Mouse (Mus musculus) heart, embryonic 13.5 days (tissue): Measurements from ENCODE around the gene Prph. TPM values are rescaled to one million over a fixed set of nuclear protein-coding genes. Genes with fewer than 3 reads are reported as not detected.

Experiments used
- ATAC-seq: fragments of 200-750 bp; cut with Nextera tagmentation; 2 replicates; pipeline ENCODE4 v1.8.0; 2017; ENCODE audit warnings: moderate TSS enrichment; ENCODE audit not compliant: insufficient number of reproducible peaks, low FRiP score, low TSS enrichment; ENCODE audit errors: extremely low read depth
- H3K27ac ChIP-seq: fragments of 300-500 bp; sonication (generic); replicated peaks from 2 replicates; pipeline ENCODE4 v1.5.1; 2015; ENCODE audit warnings: moderate library complexity, mild to moderate bottlenecking, inconsistent platforms
- H3K27me3 ChIP-seq: fragments of 300-500 bp; sonication (generic); replicated peaks from 2 replicates; pipeline ENCODE4 v1.6.1; 2015; ENCODE audit warnings: mild to moderate bottlenecking, inconsistent platforms
- H3K36me3 ChIP-seq: fragments of 300-500 bp; sonication (generic); 2 replicates; pipeline ENCODE4 v1.6.1; 2015; ENCODE audit warnings: mild to moderate bottlenecking, inconsistent platforms
- H3K4me1 ChIP-seq: fragments of 300-500 bp; sonication (generic); 2 replicates; pipeline ENCODE4 v1.6.1; 2015; ENCODE audit warnings: inconsistent platforms
- H3K4me2 ChIP-seq: fragments of 300-500 bp; sonication (generic); 2 replicates; pipeline ENCODE4 v1.6.1; 2015; ENCODE audit warnings: inconsistent platforms, mild to moderate bottlenecking, moderate library complexity
- H3K4me3 ChIP-seq: fragments of 300-500 bp; sonication (generic); 2 replicates; pipeline ENCODE4 v1.5.1; 2015; ENCODE audit warnings: moderate library complexity, mild to moderate bottlenecking, inconsistent platforms
- H3K9ac ChIP-seq: fragments of 300-500 bp; sonication (generic); 2 replicates; pipeline ENCODE4 v1.6.1; 2015; ENCODE audit warnings: inconsistent platforms, mild to moderate bottlenecking, moderate library complexity
- H3K9me3 ChIP-seq: fragments of 300-500 bp; sonication (generic); 2 replicates; pipeline ENCODE4 v1.6.1; 2016; ENCODE audit warnings: inconsistent platforms
- WGBS: fragments of 180-500 bp; shearing (Covaris S2); methylation state at CpG from one replicate; pipeline ENCODE4 v1.1.7; 2015; ENCODE audit warnings: mixed read lengths; 5-methylcytosine and 5-hydroxymethylcytosine counted together
- polyA plus RNA-seq: library from polyadenylated mRNA; unstranded; fragments of >200 nt; fragmentation: Nextera tagmentation; extraction: Ambion mirVana; gene quantifications from 2 replicates; pipeline ENCODE4 v1.2.1, GENCODE M21; 2015

Prph gene
- 0.56 and 1.7 TPM in 2 replicates for polyA plus RNA-seq

- no peak within 1 kb of the TSS for H3K27ac ChIP-seq
- WGBS: 2% methylated on average over 30 of the region's 30 CpGs
Measured at GRCm38 (mm10) chr15:99055040-99055439, at the start of gene Prph. Gene Prph (plus strand): TSS chr15:99055174.

GRCm38 (mm10) chr15:99008801-99009241, 46.2 kb upstream of the Prph start:
- Histone ChIP-seq H3K9ac (no peak overlapping the region), H3K4me1 (peaks cover 8% of the 10 kb centered on the region; the same call in 1 of the 2 replicates), H3K4me3 (no peak overlapping the region), H3K27ac (peak overlapping the region; percentile 77), H3K27me3 (no peaks in the 10 kb centered on the region), H3K9me3 (no peaks in the 10 kb centered on the region), H3K36me3 (no peaks in the 10 kb centered on the region), H3K4me2 (peak overlapping the region; percentile 31; the same call in 1 of the 2 replicates)
- no peak for ATAC-seq
- 25% methylated on average over 6 of the region's 6 CpGs for WGBS

More at GRCm38 (mm10) chr15:99055040-99055439, at the start of gene Prph:
- no peak for ATAC-seq
- Histone ChIP-seq H3K4me1 (peaks cover 40% of the 10 kb centered on the region), H3K9me3 (no peaks in the 10 kb centered on the region), H3K36me3 (no peaks in the 10 kb centered on the region), H3K4me2 (peak within 1 kb of the TSS; percentile 82), H3K4me3 (peak within 1 kb of the TSS; percentile 52), H3K27me3 (peaks cover 99% of the 10 kb centered on the region), H3K9ac (peak within 1 kb of the TSS; percentile 70)

GRCm38 (mm10) chr15:99010896-99011295, 44.1 kb upstream of the Prph start:
- Histone ChIP-seq H3K27me3 (no peaks in the 10 kb centered on the region), H3K9ac (no peak overlapping the region), H3K36me3 (no peaks in the 10 kb centered on the region), H3K9me3 (no peaks in the 10 kb centered on the region), H3K4me2 (no peak overlapping the region), H3K4me1 (peaks cover 12% of the 10 kb centered on the region), H3K4me3 (no peak overlapping the region), H3K27ac (no peak overlapping the region)
- WGBS: 69% methylated on average over 2 of the region's 2 CpGs
- ATAC-seq: no peak

GRCm38 (mm10) chr15:99011946-99012345, 43.0 kb upstream of the Prph start:
- H3K9ac ChIP-seq: no peak overlapping the region
- 81% methylated on average over 3 of the region's 3 CpGs for WGBS
- no peak overlapping the region for H3K4me3 ChIP-seq
- H3K9me3 ChIP-seq: no peaks in the 10 kb centered on the region
- H3K36me3 ChIP-seq: no peaks in the 10 kb centered on the region
- H3K27ac ChIP-seq: no peak overlapping the region
- peaks cover 12% of the 10 kb centered on the region for H3K4me1 ChIP-seq
- H3K27me3 ChIP-seq: no peaks in the 10 kb centered on the region
- H3K4me2 ChIP-seq: no peak overlapping the region
- ATAC-seq: no peak

- H3K4me2 ChIP-seq: no peak overlapping the region
- H3K4me1 ChIP-seq: peaks cover 14% of the 10 kb centered on the region
- 0 out of 2 replicates have a peak, but pooled peaks cover 4% of the 10 kb centered on the region for H3K27me3 ChIP-seq
- no peaks in the 10 kb centered on the region for H3K36me3 ChIP-seq
- no peak overlapping the region for H3K9ac ChIP-seq
- no peak overlapping the region for H3K27ac ChIP-seq
- ATAC-seq: no peak
- no peaks in the 10 kb centered on the region for H3K9me3 ChIP-seq
- no peak overlapping the region for H3K4me3 ChIP-seq
- WGBS: 38% methylated on average over 9 of the region's 9 CpGs
Measured at GRCm38 (mm10) chr15:99014496-99015030, 40.4 kb upstream of the Prph start.

GRCm38 (mm10) chr15:99017355-99017761, 37.6 kb upstream of the Prph start:
- Histone ChIP-seq H3K4me2 (no peak overlapping the region), H3K27ac (no peak overlapping the region), H3K4me3 (no peak overlapping the region), H3K9me3 (peaks cover 4% of the 10 kb centered on the region; the same call in 1 of the 2 replicates), H3K4me1 (peaks cover 15% of the 10 kb centered on the region), H3K36me3 (no peaks in the 10 kb centered on the region), H3K27me3 (0 out of 2 replicates have a peak, but pooled peaks cover 4% of the 10 kb centered on the region), H3K9ac (no peak overlapping the region)
- WGBS: 74% methylated on average over 8 of the region's 8 CpGs
- ATAC-seq: no peak

GRCm38 (mm10) chr15:99017986-99018385, 37.0 kb upstream of the Prph start:
- Histone ChIP-seq H3K27ac (no peak overlapping the region), H3K27me3 (0 out of 2 replicates have a peak, but pooled peaks cover 4% of the 10 kb centered on the region), H3K4me3 (no peak overlapping the region), H3K9me3 (peaks cover 4% of the 10 kb centered on the region; the same call in 1 of the 2 replicates), H3K9ac (no peak overlapping the region), H3K36me3 (no peaks in the 10 kb centered on the region), H3K4me2 (no peak overlapping the region), H3K4me1 (peaks cover 15% of the 10 kb centered on the region)
- 80% methylated on average over 9 of the region's 9 CpGs for WGBS
- ATAC-seq: no peak

GRCm38 (mm10) chr15:99018630-99019029, 36.3 kb upstream of the Prph start:
- ATAC-seq: no peak
- peaks cover 15% of the 10 kb centered on the region for H3K4me1 ChIP-seq
- peaks cover 4% of the 10 kb centered on the region; the same call in 1 of the 2 replicates for H3K9me3 ChIP-seq
- H3K4me3 ChIP-seq: no peak overlapping the region
- 85% methylated on average over 4 of the region's 4 CpGs for WGBS
- H3K4me2 ChIP-seq: peak overlapping the region; percentile 51; the same call in 1 of the 2 replicates
- H3K9ac ChIP-seq: no peak overlapping the region
- no peak overlapping the region for H3K27ac ChIP-seq
- 0 out of 2 replicates have a peak, but pooled peaks cover 4% of the 10 kb centered on the region for H3K27me3 ChIP-seq
- H3K36me3 ChIP-seq: no peaks in the 10 kb centered on the region

GRCm38 (mm10) chr15:99019436-99019835, 35.5 kb upstream of the Prph start:
- H3K4me3 ChIP-seq: peak overlapping the region; percentile 20; the same call in 1 of the 2 replicates
- 0 out of 2 replicates have a peak, but pooled peaks cover 4% of the 10 kb centered on the region for H3K27me3 ChIP-seq
- ATAC-seq: no peak
- peaks cover 15% of the 10 kb centered on the region for H3K4me1 ChIP-seq
- 49% methylated on average over 8 of the region's 8 CpGs for WGBS
- peak overlapping the region; percentile 51 for H3K4me2 ChIP-seq
- 0 out of 2 replicates have a peak overlapping the region, but pooled peaks have one; percentile 15 for H3K27ac ChIP-seq
- H3K9ac ChIP-seq: peak overlapping the region; percentile 56
- peaks cover 4% of the 10 kb centered on the region; the same call in 1 of the 2 replicates for H3K9me3 ChIP-seq
- no peaks in the 10 kb centered on the region for H3K36me3 ChIP-seq

GRCm38 (mm10) chr15:99020171-99020570, 34.8 kb upstream of the Prph start:
- no peak overlapping the region for H3K4me2 ChIP-seq
- H3K9me3 ChIP-seq: peaks cover 4% of the 10 kb centered on the region; the same call in 1 of the 2 replicates
- H3K27ac ChIP-seq: no peak overlapping the region
- 0 out of 2 replicates have a peak, but pooled peaks cover 4% of the 10 kb centered on the region for H3K27me3 ChIP-seq
- 88% methylated on average over 4 of the region's 4 CpGs for whole genome bisulfite sequencing
- no peak overlapping the region for H3K4me3 ChIP-seq
- no peaks in the 10 kb centered on the region for H3K36me3 ChIP-seq
- no peak for ATAC-seq
- H3K4me1 ChIP-seq: peaks cover 14% of the 10 kb centered on the region
- no peak overlapping the region for H3K9ac ChIP-seq

GRCm38 (mm10) chr15:99021255-99021654, 33.7 kb upstream of the Prph start:
- ATAC-seq: no peak
- WGBS: 94% methylated on average over 7 of the region's 7 CpGs

More at GRCm38 (mm10) chr15:99021255-99021654, 33.7 kb upstream of the Prph start:
- no peaks in the 10 kb centered on the region for H3K36me3 ChIP-seq
- H3K27ac ChIP-seq: no peak overlapping the region
- H3K4me1 ChIP-seq: peaks cover 13% of the 10 kb centered on the region
- H3K4me2 ChIP-seq: no peak overlapping the region
- 0 out of 2 replicates have a peak, but pooled peaks cover 4% of the 10 kb centered on the region for H3K27me3 ChIP-seq
- H3K9ac ChIP-seq: no peak overlapping the region
- H3K9me3 ChIP-seq: peaks cover 4% of the 10 kb centered on the region; the same call in 1 of the 2 replicates
- no peak overlapping the region for H3K4me3 ChIP-seq
